Mouse (Mus musculus) urinary bladder, postnatal 10 days (tissue): Measurements from ENCODE around the gene Calr3.

Experiments
- DNase-seq: peaks from one replicate; pipeline ENCODE4 v3.0.0; 2022; ENCODE audit warnings: low spot score

The Calr3 gene

DNA sequence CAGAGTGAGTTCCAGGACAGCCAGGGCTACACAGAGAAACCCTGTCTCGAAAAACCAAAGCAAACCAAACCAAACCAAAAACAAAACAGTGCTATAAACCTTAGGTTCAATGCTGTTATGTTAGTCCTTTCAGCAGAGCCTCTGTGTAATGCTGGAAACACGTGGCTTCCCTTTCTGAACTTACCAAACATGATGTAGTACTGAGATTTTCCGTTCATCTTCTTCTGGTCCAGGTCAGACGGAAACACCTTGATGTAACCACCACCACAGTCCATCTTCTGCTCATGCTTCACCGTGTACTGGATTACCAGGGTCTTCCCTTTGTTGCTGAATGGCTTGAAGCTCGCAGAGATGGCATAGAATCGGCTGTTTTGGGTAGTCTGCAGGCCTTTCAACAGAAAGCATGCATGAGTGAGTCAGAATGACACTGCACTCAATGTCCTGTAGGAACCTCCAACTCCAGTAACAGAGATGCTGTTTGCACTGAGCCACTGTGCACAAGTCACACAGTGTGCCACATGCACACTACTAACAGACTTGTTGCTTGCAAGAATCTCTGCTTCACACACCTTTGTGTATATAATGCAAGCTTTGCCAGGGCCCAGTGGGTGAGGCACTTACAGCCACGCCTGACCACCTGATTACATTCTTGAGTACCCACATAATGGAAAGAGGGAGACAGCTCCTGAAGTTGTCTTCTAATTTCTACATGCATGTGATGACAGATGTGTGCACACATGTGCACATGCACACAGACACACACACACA is 5.2 kb downstream of the Calr3 start:
- no peak for DNase-seq

DNA sequence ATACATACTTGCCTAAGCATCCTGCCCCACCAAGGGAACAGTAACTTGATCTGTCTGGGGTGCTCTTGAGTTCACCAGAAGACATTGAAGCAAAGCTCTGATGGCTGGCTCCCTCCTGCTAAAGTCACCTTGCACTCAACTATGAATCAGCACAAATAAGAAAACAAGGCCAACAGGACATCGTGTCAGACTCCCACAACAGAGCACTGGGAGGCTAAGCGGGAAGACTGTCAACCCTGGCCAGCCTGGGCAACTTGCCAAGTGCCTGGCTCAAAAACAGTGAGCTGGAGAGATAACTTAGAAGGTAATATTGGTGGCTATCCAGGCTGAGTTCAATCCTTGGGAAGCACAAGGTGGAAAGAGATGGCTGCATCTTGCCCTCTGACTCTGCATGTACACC is 8.7 kb downstream of the Calr3 start:
- no peak for DNase-seq

- DNase-seq: no peak
Observed at GRCm38 (mm10) chr8:72429676-72430075, 14.0 kb downstream of the Calr3 start.

DNA sequence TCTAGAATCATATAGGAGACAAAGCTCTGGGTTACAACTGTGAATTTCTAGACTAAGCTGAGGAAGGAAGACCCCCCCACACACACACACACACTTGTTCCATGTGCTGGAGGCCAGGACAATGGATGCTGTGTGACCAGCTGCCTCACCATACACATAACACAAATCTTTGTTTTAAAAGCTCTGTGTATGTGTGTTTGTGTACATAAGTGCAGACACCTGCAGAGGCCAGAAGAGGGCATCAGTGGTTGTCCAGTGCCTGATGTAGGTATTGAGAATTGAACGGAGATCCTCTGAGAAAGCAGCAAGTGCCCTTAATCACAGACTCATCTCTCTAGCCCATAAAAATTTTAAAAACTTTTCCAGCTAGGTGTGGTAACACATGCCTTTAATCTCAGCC is 20.7 kb downstream of the Calr3 start:
- DNase-seq: no peak

DNA sequence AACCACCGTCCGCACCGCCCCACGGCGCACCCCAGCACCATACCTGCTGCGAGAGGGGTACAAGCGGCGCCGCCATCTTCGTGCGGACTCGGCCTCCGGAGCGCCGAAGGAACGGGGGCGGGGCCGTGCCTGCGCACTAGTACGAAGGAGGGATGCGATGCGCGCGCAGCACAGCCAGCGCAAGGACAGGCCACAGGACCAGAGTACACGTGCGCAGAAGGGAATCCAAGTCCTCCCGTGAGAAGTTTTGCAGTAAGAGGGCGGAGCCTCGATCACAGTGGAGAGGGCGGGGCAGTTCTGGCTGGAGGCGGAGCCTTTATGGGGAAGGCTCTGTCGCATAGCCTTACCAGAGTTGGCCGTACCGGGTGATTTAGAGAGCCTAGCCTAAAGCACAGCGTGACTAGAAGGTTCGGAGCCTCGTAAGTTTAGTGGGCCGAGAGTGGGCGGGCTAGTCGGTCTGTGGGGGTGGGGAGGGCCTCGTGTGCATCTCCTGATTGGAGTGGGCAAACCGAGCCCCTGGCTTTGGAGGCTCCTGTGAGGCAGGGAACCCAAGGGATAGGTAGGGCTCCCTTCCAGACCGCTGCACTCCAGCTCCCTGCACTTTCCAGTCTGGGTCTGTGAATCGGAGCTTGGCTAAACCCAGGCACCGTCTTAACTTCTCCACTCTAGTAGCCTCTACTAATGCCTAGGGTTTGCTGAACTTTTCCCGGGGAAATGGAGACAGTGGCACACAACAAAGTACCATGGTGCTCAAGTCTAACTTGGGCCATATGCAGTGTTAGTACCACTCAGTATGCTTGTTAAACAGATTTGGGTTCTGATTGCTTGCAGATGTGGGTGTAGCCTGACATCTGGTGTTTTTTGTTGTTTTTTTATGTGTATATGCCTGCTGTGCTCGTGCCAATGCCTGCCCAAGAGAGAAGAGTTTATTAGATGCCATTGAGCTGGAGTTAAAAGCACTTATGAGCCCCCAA is 22.0 kb downstream of the Calr3 start, which contains the start of gene Eps15l1:
TSS of gene Eps15l1 (minus strand) at position 99 of the 974 bp plus-strand sequence.
- peak; percentile 95 for DNase-seq

DNA sequence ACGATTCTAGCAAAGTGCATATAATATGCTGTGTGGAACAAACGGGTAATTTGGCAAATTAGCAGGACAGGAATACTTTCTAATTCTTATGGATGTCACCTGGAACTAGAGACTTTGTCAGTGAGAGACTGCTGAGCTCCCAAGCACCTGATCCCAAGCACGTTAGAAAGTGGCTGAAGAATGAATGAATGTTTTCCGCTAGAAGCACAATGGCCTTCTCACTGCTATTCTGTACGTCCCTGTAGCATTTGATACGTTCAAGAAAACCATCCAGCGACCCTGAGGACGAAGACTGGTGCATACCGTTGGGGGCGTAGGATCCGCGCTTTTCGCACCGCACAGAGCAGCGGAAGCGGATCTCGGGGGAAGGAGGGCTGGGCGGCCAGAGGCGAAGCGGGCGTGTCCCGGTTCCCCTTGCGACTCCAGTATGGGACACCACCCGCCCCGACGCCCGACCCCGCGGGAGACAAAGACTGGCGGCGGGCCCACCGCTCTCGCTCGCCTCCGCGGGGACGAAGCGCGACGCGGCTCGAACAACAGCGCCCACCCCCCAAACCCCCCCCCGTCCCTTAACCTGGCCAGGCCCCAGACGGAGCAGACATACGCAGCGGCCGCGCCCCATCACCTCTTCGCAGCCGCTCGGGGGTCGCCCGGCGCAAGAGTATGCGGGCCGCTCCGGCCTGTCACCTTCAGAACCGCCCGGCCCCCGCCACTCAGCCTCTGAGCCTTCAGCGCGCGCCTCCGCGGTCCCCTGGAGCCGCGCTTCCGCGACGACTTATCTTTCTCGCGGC is 22.9 kb downstream of the Calr3 start:
- no peak for DNase-seq

DNA sequence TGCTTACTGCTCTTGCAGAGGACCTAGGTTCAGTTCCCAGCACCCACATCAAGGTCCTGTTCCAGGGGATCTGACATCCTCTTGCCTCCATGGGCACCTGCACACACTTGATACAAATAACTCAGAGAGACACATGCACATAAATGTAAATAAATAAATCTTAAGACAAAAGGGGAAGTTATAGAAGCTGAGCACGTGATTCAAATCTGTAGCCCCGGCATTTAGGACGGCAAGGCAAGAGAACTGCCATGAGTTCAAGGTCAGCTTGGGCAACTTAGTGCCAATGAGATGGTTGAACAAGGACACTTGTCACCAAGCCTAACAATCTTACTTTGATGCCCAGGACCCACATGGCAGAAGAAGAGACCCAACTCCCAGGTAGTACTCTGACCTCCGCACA is 25.6 kb downstream of the Calr3 start:
- no peak for DNase-seq

- DNase-seq: no peak
Observed at GRCm38 (mm10) chr8:72415252-72415651, 28.4 kb downstream of the Calr3 start.

- DNase-seq: no peak
Observed at GRCm38 (mm10) chr8:72413839-72414238, 29.8 kb downstream of the Calr3 start.

GRCm38 (mm10) chr8:72409443-72409842 is 34.2 kb downstream of the Calr3 start:
- no peak for DNase-seq

- no peak for DNase-seq
Observed at GRCm38 (mm10) chr8:72407878-72408277, 35.8 kb downstream of the Calr3 start.

DNA sequence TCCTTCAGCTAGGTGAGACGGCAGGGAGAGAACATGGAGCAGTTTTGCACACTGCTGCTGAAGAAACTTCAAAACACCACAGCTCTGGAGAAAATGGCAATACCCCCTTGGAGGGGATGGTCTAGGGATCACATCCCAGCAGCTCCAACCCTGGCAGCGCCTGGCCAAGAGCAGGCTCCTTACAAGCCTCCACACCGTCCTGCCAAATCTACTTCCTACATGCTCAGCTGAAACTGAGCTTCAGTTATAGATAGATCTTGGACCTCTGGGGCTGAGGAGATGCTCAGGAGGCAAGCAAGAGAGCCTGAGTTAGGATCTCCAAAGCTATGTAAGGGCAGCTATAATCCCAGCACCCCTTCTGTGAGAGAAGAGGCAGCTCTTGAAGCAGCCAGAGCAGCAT is 40.7 kb downstream of the Calr3 start:
- DNase-seq: no peak

DNA sequence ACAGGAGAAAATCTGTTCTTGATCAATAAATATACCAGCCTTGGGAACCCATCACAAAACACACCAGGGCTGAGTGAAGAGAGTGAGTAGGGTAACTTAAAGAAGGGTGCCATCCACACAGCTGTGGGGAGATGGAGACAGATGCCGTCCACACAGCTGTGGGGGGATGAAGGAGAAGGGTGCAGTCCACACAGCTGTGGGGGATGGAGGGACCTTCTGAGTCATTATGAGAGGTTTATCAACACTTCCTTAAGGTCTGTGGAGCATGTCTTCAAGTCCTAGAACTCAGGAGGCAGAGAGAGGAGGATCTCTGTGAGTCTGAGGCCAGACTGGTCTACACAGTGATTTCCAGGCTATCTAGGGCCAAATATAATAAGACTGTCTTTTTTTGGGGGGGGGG is 42.3 kb downstream of the Calr3 start:
- DNase-seq: no peak

- DNase-seq: no peak
Observed at GRCm38 (mm10) chr8:72385737-72386136, 57.9 kb downstream of the Calr3 start.

DNA sequence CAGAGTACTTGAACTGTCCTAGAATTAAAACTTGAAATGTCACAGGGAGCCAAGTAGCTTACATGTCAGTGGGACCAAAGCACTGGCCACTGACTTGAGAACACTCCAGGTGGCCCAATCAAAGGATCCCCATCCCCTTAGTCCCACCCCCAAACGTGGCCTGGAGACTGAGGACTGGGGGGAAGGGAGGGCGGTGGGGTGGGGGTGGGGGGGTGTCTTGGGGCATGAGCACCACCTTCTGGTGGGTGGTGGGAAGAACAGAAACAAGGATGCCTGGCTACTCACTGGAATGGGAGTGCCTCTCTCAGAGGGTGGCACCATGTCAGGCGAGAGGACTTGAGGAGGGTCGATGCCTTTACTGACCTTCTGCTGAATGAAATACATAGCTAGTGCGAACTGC is 61.3 kb downstream of the Calr3 start:
- no peak for DNase-seq

DNA sequence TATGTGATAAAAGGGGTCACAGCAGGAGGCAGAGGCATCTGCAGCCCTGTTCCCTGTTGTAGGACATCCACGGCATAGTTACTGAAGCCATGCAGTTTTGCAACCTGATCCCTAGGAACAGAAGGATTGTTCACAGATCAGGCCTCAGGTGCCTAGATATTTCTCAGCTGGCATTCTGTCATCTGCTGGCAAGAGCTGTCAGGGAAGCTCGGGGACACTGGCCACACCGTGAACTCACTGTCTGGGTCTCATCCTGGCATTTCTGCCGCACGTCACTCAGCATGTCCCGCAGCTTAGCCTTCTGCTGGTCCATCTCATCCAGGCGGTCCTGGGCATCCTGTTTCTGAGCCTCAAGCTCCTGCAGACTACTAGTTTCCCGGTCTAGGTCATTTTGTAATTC is 63.0 kb downstream of the Calr3 start:
- DNase-seq: no peak

- no peak for DNase-seq
Observed at GRCm38 (mm10) chr8:72376900-72377299, 66.8 kb downstream of the Calr3 start.

DNA sequence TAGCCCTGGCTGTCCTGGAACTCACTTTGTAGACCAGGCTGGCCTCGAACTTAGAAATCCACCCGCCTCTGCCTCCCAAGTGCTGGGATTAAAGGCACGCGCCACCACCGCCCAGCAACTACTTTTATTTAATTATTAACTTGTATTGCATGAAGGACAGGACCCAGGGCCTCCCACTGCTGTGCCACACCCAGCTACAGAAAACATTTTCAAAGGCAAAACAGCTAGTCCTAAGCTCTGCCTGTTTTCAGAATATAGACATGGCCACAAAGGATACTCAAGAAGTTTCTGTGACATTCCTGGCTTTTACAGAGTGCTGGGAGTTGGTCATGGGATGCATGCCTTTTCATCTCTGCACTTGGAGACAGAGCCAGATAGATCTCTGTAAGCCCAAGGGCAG is 67.4 kb downstream of the Calr3 start:
- DNase-seq: no peak

DNA sequence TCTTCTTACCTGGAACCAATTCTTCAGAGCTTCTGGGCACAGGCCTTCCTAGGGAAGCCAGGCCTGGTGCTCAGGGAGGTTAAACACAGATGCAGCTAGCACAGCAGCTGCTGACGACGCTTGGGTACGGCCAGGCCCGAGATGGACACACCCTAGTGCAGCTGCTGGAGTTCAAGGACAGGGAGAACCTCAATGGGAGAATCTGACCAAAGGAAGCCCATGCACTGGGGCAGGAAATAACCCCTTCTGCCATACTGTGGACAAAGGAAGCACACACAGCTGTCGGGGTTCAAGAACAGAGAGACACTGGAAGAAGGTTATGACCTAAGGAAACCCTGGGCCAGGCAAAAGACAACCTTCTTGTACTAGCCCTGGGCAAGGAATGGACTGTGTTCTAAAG is 68.5 kb downstream of the Calr3 start:
- DNase-seq: no peak
